Mouse (Mus musculus): Measurements from ENCODE around the gene Spty2d1.
"Not testable (repeated sequence)": the region's sequence is repeated elsewhere in the genome, so short reads cannot be mapped to it uniquely, and the experiment has no call there.

The Spty2d1 gene

DNA sequence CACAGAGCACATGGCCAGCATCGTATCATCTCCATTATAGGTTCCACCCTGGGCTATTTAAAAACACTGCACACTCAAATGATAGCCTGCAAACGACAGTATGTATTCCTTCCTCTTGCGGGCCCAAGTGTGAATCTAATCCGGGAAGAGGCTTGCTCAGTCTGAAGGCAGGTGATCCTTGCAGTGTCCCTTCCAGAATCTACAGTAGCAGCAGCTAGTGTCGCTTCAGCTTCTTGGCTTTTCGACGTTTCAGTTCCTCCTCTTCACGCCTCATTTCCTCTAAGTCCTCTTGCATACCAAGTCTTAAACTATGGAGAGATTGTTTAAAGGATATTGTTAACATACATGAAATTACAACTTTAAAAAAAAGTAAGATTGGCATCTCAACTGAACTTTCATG lies 15.1 kb downstream of the Spty2d1 start:
- H3K4me3 ChIP-seq (replicated peaks; ENCODE audit: low read length) = no peak overlapping the region
- TF ChIP-seq POU5F1 (IDR thresholded peaks at IDR 0.05; ENCODE audit: borderline replicate concordance, low read length) (no peak), CTCF (conservative IDR thresholded peaks at IDR 0.05; ENCODE audit: low read length) (no peak), NANOG (IDR thresholded peaks at IDR 0.05; ENCODE audit: borderline replicate concordance, low read length) (no peak)

GRCm38 (mm10) chr7:46989387-46989786 lies 18.8 kb downstream of the Spty2d1 start:
- H3K27me3 ChIP-seq (ENCODE audit: insufficient read depth, low read length); H3K4me1 ChIP-seq (replicated peaks; ENCODE audit: low read depth, low read length); H3K4me3 ChIP-seq (replicated peaks; ENCODE audit: low read length); H3K9me3 ChIP-seq (ENCODE audit: low read length): not testable (repeated sequence)
- peaks cover 32% of the 10 kb centered on the region for H3K36me3 ChIP-seq (ENCODE audit: insufficient read depth, low read length)

More for the DNA sequence above, 15.1 kb downstream of the Spty2d1 start:
- Histone ChIP-seq H3K36me3 (ENCODE audit: insufficient read depth, low read length) (peaks cover 69% of the 10 kb centered on the region), H3K9me3 (ENCODE audit: low read length) (no peaks in the 10 kb centered on the region), H3K27me3 (ENCODE audit: insufficient read depth, low read length) (no peaks in the 10 kb centered on the region), H3K4me1 (replicated peaks; ENCODE audit: low read depth, low read length) (peaks cover 4% of the 10 kb centered on the region)

DNA sequence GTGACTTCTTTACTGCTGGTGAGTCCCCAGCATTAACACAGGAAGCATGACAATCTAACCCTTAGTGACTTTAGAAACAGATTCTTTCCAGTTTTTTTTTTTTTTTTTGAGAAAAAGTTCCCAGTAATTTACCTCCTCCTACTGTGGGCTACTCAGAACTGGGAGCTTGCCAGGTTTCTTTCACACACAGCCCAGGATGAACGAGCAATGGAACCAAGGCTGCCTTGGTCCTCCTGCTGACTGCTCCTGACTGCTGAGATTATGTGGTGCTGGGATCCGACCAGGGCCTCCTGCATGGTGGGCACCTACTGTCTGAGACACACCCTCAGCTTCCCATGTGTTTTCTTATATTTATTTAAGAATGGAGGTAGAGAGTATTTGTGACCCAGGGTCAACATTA lies 21.1 kb downstream of the Spty2d1 start:
- Histone ChIP-seq H3K4me1 (replicated peaks; ENCODE audit: low read depth, low read length) (0 out of 2 replicates have a peak, but pooled peaks cover 4% of the 10 kb centered on the region), H3K9me3 (ENCODE audit: low read length) (no peaks in the 10 kb centered on the region), H3K4me3 (replicated peaks; ENCODE audit: low read length) (no peak overlapping the region), H3K36me3 (ENCODE audit: insufficient read depth, low read length) (peaks cover 9% of the 10 kb centered on the region), H3K27me3 (ENCODE audit: insufficient read depth, low read length) (no peaks in the 10 kb centered on the region)
- no peak for TF ChIP-seq NANOG (IDR thresholded peaks at IDR 0.05; ENCODE audit: borderline replicate concordance, low read length)
- no peak for TF ChIP-seq CTCF (conservative IDR thresholded peaks at IDR 0.05; ENCODE audit: low read length)
- no peak for TF ChIP-seq POU5F1 (IDR thresholded peaks at IDR 0.05; ENCODE audit: borderline replicate concordance, low read length)

- no peaks in the 10 kb centered on the region for H3K27me3 ChIP-seq (ENCODE audit: insufficient read depth, low read length)
- no peak overlapping the region for H3K4me3 ChIP-seq (replicated peaks; ENCODE audit: low read length)
- H3K36me3 ChIP-seq (ENCODE audit: insufficient read depth, low read length) = peaks cover 5% of the 10 kb centered on the region
- 0 out of 2 replicates have a peak, but pooled peaks cover 4% of the 10 kb centered on the region for H3K4me1 ChIP-seq (replicated peaks; ENCODE audit: low read depth, low read length)
- TF ChIP-seq NANOG (IDR thresholded peaks at IDR 0.05; ENCODE audit: borderline replicate concordance, low read length) (no peak), POU5F1 (IDR thresholded peaks at IDR 0.05; ENCODE audit: borderline replicate concordance, low read length) (no peak), CTCF (conservative IDR thresholded peaks at IDR 0.05; ENCODE audit: low read length) (no peak)
- no peaks in the 10 kb centered on the region for H3K9me3 ChIP-seq (ENCODE audit: low read length)
Observed at GRCm38 (mm10) chr7:46986646-46987045, 21.6 kb downstream of the Spty2d1 start.

DNA sequence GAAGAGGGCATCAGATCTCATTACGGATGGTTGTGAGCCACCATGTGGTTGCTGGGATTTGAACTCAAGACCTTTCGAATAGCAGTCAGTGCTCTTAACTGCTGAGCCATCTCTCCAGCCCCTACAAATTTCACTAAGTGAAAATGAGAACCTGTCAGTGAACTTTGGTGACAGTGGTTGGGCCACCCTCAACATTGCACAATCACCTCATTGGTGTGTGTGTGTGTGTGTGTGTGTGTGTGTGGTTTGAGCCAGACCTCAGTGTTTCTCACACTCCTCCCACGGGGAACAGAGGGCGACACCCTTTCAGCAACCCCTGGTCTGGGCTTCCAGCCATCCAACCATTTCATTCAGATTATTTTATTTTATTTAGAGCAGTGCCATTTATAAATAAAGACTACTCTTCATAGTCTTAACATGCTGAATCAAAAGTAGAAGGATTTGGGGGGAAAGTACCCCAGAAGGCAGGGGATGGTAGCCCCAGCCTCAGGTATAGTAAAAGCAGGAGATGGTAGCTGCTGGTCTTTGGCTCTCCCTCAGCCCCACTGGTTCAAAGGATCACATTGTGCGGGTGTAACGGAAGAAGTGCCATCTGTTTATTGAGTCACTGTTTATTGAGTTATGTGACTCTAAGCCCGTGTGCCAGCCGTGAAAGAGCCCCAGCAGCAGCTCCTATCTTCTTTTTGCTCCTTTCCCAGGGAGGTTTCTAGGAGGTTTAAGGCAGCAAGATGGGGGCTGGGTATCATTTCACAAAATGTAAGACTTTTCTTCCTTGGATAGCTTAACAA lies 22.3 kb downstream of the Spty2d1 start:
- Histone ChIP-seq H3K9me3 (ENCODE audit: low read length) (no peaks in the 10 kb centered on the region), H3K36me3 (ENCODE audit: insufficient read depth, low read length) (no peaks in the 10 kb centered on the region), H3K4me3 (replicated peaks; ENCODE audit: low read length) (no peak overlapping the region), H3K4me1 (replicated peaks; ENCODE audit: low read depth, low read length) (0 out of 2 replicates have a peak, but pooled peaks cover 4% of the 10 kb centered on the region), H3K27me3 (ENCODE audit: insufficient read depth, low read length) (no peaks in the 10 kb centered on the region)
- TF ChIP-seq POU5F1 (IDR thresholded peaks at IDR 0.05; ENCODE audit: borderline replicate concordance, low read length) = no peak
- no peak for TF ChIP-seq CTCF (conservative IDR thresholded peaks at IDR 0.05; ENCODE audit: low read length)
- no peak for TF ChIP-seq NANOG (IDR thresholded peaks at IDR 0.05; ENCODE audit: borderline replicate concordance, low read length)

DNA sequence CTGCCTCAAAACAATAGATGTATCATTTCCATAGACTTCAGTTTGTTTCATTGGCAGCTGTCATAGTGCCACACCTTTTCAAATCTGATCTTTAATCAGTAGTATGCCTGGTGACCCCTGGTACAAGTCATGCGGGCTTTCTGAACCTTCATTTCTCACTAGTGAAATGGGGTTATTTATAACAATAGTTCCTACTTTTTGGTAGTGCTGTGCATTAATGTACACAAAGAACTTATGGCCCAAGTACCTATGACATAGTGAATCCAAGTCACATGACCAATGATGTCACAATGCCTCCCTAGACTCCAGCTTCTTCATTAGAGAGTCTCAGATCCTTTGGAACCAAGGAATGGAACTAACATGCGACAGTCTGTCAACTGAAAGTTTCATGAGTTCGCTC lies 24.9 kb downstream of the Spty2d1 start, which contains the start of gene Gm9999:
Gene Gm9999 (plus strand): TSS at position 301 of the 400 bp plus-strand sequence.
- H3K4me1 ChIP-seq (replicated peaks; ENCODE audit: low read depth, low read length) = 0 out of 2 replicates have a peak, but pooled peaks cover 4% of the 10 kb centered on the region
- TF ChIP-seq POU5F1 (IDR thresholded peaks at IDR 0.05; ENCODE audit: borderline replicate concordance, low read length) (no peak), CTCF (conservative IDR thresholded peaks at IDR 0.05; ENCODE audit: low read length) (no peak), NANOG (IDR thresholded peaks at IDR 0.05; ENCODE audit: borderline replicate concordance, low read length) (no peak)
- H3K4me3 ChIP-seq (replicated peaks; ENCODE audit: low read length) = no peak within 1 kb of the TSS
- no peaks in the 10 kb centered on the region for H3K27me3 ChIP-seq (ENCODE audit: insufficient read depth, low read length)
- no peaks in the 10 kb centered on the region for H3K9me3 ChIP-seq (ENCODE audit: low read length)
- no peaks in the 10 kb centered on the region for H3K36me3 ChIP-seq (ENCODE audit: insufficient read depth, low read length)

- Histone ChIP-seq H3K9me3 (ENCODE audit: low read length) (no peaks in the 10 kb centered on the region), H3K27me3 (ENCODE audit: insufficient read depth, low read length) (peaks cover 3% of the 10 kb centered on the region; the same call in 1 of the 2 replicates), H3K4me1 (replicated peaks; ENCODE audit: low read depth, low read length) (no peaks in the 10 kb centered on the region; the same call in 1 of the 2 replicates), H3K4me3 (replicated peaks; ENCODE audit: low read length) (peak overlapping the region; percentile 49; the same call in 1 of the 2 replicates), H3K36me3 (ENCODE audit: insufficient read depth, low read length) (no peaks in the 10 kb centered on the region)
- TF ChIP-seq CTCF (conservative IDR thresholded peaks at IDR 0.05; ENCODE audit: low read length) (no peak), NANOG (IDR thresholded peaks at IDR 0.05; ENCODE audit: borderline replicate concordance, low read length) (no peak), POU5F1 (IDR thresholded peaks at IDR 0.05; ENCODE audit: borderline replicate concordance, low read length) (no peak)
Observed at GRCm38 (mm10) chr7:46975456-46975855, 32.8 kb downstream of the Spty2d1 start.

- TF ChIP-seq NANOG (IDR thresholded peaks at IDR 0.05; ENCODE audit: borderline replicate concordance, low read length) = no peak
- TF ChIP-seq CTCF (conservative IDR thresholded peaks at IDR 0.05; ENCODE audit: low read length) = no peak
- TF ChIP-seq POU5F1 (IDR thresholded peaks at IDR 0.05; ENCODE audit: borderline replicate concordance, low read length) = no peak
- Histone ChIP-seq H3K36me3 (ENCODE audit: insufficient read depth, low read length) (no peaks in the 10 kb centered on the region), H3K4me3 (replicated peaks; ENCODE audit: low read length) (no peak overlapping the region), H3K27me3 (ENCODE audit: insufficient read depth, low read length) (peaks cover 3% of the 10 kb centered on the region; the same call in 1 of the 2 replicates), H3K4me1 (replicated peaks; ENCODE audit: low read depth, low read length) (no peaks in the 10 kb centered on the region; the same call in 1 of the 2 replicates), H3K9me3 (ENCODE audit: low read length) (no peaks in the 10 kb centered on the region)
Observed at GRCm38 (mm10) chr7:46974648-46975047, 33.6 kb downstream of the Spty2d1 start.
